Mouse (Mus musculus): ENCODE measurements around the gene Gm1043. TPM values are rescaled to one million over a fixed set of nuclear protein-coding genes. Genes with fewer than 3 reads are reported as not detected.

The Gm1043 gene
- total RNA-seq, 2 experiments from 2014 or later = not detected

DNA sequence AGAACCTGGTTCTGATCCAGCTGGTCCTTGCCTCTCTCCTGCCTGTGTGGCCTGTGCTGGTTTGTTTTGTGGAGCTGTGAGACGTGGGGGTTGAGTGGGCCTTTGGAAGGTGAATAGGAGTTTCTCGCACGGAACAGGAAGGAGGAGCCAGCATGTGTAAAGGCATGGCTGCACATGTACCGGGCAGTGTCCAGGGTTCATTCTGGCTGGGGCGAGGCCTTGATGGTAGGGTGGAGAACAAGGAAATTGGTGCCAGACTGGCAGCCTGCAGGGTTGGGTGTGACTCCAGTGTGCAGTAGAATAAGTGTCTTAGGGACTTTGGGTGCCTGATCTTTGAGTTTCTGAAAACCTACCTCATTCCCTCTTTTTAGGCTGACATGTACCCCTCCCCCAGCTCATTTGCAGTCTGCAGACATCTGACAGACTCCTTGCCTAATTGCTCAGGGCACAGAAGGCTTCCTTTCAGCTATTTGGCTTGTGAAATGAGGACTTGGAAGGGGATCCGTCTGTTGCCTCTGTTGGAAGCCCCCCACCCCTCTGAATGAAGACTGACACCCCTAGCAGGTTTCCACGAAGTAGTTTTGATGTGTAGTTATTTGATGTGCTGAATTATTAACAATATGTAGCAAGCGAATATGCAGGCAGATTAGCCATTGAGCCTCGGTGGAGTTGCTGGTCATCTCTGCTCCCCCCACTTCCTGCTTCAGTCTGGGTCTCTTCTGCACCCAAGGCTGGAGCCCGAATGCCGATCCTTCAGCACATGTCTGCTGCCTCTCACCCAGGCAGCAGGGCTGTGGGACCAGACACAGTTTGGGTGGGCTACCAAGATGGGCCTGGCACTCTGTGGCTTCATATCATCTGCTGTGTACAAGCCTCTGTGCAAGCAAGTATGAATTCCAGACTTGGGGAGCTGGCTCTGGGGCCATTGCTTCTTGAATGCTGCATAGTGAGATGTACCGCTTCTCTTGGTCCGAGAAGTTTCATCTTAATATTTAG is 20.4 kb upstream of the Gm1043 start:
- intact Hi-C loops (cut with DNase I) = no loop called here
- DNase-seq (ENCODE audit: low spot score) = no peak

DNA sequence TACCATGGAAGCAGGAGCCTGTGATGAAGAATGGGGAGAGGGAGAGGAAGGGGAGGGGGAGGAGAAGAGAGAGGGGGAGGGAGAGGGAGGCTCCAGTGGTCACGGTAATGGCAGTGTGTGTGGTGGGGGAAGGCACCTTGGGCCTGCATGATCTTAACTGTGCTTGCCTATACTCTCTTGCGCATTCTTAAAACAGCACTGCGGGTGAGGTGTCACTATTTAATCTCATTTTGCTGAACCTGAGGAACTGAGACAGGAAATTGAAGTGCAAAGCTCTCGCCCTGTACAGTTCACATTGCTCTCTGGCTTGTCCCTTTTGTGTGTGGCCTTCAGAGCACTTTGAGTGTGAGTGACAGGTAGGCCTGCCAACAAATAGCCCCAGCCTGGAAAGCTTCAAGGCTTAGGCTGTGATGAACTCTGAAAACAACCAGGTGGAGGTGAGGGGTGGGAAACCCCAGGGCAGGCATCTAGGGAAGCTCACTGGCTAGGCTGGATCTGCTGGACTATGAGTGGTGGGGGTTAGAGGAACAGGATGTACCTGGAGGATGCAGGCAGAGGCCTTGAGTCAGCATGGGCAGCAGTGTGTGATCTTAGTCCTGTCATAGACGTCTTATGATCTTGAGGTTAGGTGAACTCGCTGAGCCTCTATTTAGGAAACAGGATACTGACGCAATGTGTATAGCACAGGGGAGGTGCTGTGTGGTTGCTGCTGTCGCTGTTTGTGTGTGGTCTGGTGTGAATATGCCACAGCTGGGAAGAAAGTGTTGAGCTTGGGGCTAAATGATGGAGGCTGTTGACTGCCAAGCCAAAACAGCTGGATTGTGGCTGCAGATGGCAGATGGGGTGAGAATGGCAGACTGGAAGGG is 18.2 kb upstream of the Gm1043 start:
- no peak for DNase-seq (ENCODE audit: low spot score)
- intact Hi-C loops (cut with DNase I) = no loop called here

GRCm38 (mm10) chr5:37073660-37074059 is 11.5 kb upstream of the Gm1043 start:
- DNase-seq (ENCODE audit: low spot score) = no peak
- intact Hi-C loops (cut with DNase I) = no loop called here

GRCm38 (mm10) chr5:37076692-37077329 is 8.4 kb upstream of the Gm1043 start:
- DNase-seq (ENCODE audit: low spot score) = no peak
- intact Hi-C loops (cut with DNase I) = no loop called here

- intact Hi-C loops (cut with DNase I) = no loop called here
- DNase-seq (ENCODE audit: low spot score) = no peak
These were observed 7.9 kb upstream of the Gm1043 start for GRCm38 (mm10) chr5:37077330-37077698.

DNA sequence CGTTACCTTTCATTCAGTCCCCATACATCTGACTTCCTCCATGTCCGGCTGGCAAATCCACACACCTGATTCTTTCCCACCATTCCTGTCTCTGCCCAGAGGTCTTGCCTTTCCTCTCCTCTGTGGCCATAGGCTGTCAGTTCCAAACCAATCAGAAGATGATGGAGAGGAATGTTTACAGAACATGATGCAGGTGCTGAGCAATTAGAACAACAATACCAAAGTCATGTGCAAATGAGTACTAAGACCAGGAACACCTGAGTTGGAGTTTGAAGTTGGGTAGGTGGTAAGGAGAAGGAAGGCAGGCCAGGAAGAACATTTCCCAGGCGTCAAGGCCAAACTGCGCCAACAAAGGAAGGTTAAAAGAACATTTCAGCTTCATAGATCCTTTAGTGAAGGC is 5.7 kb upstream of the Gm1043 start:
- DNase-seq (ENCODE audit: low spot score) = no peak
- intact Hi-C loops (cut with DNase I) = no loop called here

DNA sequence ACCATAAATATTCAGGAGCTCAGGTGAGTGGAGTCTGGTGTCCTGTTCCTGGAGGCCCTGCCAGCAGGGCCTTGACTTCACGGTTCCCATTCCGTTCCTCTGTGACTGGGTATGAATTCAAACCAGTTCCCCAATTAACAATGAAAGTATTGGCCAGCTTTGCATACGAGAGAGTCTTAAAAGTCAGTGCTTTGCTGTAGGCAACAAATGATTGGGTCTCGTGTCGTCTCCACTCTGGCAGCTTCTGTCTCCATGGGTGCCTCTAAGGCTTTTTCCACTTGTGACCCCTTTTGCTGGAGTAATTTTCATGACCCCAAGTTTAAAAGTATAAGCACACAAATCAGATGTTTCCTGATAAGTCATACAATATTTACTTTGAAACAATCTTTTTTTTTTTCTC is 4.6 kb upstream of the Gm1043 start:
- intact Hi-C loops (cut with DNase I) = no loop called here
- no peak for DNase-seq (ENCODE audit: low spot score)

DNA sequence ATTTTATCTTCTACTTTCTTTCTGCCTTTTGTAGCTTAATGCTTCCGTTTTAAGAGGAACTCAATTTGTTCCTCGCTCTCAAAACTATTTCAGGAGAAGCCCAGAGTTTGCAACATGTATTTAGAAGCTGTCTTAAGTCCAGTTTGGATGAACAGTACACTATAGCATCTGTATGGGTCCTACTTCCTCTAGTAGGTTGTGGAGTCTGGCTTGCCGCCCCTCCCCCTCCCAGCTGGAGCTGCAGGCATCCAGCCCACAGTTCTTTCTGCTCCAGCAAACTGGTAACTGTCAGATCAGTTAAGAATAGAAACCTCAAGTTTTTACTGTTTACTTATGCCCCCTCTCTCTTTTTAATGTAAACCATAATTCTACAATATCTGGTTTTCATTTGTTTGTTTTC is 2.8 kb upstream of the Gm1043 start:
- intact Hi-C loops (cut with DNase I) = no loop called here
- no peak for DNase-seq (ENCODE audit: low spot score)

DNA sequence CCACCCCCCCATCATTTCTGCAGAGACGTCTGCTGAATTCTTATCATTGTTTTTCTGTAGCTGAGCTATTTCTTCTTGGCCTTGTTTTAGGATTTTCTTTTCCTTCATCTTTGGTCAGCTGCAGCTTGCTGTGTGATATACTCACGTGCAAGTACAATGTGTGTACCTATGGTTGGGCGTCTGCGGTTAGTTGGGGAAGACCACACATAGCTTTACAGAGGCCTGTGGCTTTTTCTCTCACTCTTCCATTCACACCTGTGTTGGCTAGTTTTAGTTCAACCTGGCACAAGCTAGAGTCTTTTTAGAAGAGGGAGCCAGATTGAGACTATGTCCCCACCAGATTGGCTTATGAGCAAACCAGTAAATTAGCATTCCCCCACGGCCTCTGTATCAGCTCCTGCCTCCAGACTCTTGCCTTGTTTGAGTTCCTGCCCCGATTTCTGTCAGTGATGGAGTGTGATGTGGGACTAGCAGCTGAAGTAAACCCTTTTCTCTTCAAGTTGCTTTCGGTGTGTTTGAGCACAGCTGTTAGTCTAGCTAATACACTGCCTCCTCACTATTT is 1.9 kb upstream of the Gm1043 start:
- DNase-seq (ENCODE audit: low spot score) = no peak
- intact Hi-C loops (cut with DNase I) = no loop called here

GRCm38 (mm10) chr5:37083850-37084249 is 1.3 kb upstream of the Gm1043 start:
- intact Hi-C loops (cut with DNase I) = no loop called here

GRCm38 (mm10) chr5:37085918-37086317 is 748 bp downstream of the Gm1043 start:
- DNase-seq (ENCODE audit: low spot score) = no peak
- intact Hi-C loops (cut with DNase I) = no loop called here

More at GRCm38 (mm10) chr5:37083850-37084249, 1.3 kb upstream of the Gm1043 start:
- no peak for DNase-seq (ENCODE audit: low spot score)

DNA sequence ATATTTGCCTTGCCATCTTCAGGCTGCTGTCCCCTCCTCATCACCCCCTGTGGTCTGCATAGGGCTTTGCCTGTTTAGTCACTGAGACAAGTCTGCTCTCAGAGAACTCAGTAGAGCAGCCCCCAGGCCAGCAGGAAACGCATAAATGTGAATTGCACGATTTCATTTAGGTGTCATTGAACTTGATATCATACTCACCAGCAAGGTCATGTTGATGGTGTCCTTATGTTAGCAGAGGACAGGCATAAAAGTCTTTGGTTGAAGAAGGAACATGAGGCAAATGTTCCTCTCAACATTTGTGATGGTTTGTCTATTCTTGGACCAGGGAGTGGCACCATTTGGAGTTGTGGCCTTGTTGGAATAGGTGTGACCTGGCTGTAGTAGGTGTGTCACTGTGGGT is 2.6 kb downstream of the Gm1043 start:
- intact Hi-C loops (cut with DNase I) = no loop called here
- DNase-seq (ENCODE audit: low spot score) = no peak

DNA sequence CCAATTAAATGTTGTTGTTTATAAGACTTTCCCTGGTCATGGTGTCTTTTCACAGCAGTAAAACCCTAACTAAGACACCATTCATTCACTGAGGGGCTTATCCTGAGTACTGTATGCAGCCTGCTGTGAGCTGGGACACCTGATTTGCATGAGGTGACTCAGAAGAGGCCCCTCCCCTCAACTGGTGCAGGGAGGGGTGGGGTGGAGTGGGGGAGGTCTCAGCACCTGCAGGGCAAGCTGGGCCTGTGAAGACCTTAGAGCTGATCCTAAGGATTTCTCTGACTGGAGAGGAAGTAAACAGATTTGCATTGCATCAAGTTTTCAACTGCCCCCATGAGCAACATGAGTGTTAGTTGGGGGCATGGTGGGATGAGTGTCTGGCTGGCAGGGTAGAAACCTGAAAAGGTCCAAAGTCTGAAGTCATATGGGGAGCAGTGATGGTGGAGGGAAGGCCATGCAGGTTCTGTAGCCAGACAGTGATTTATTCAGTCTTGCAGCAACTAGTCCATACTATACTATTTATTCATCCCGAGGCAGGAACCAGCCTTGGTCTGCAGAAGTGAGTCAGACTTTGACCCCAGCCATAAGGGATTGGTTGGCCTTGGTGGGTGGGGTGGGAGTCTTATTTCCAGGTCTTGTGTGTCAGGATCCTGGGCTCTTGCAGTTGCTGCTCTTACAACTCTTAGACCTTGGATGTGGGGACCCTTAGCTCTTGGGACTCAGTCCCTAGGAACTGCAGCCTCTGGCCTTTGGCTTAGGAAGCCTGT is 3.4 kb downstream of the Gm1043 start:
- no peak for DNase-seq (ENCODE audit: low spot score)
- intact Hi-C loops (cut with DNase I) = no loop called here

- intact Hi-C loops (cut with DNase I) = no loop called here
- DNase-seq (ENCODE audit: low spot score) = no peak
These were observed 6.0 kb downstream of the Gm1043 start for GRCm38 (mm10) chr5:37091171-37091628.

GRCm38 (mm10) chr5:37094941-37095340 is 9.8 kb downstream of the Gm1043 start:
- intact Hi-C loops (cut with DNase I) = no loop called here
- DNase-seq (ENCODE audit: low spot score) = no peak

GRCm38 (mm10) chr5:37097591-37097990 is 12.4 kb downstream of the Gm1043 start:
- intact Hi-C loops (cut with DNase I) = no loop called here
- DNase-seq (ENCODE audit: low spot score) = no peak

DNA sequence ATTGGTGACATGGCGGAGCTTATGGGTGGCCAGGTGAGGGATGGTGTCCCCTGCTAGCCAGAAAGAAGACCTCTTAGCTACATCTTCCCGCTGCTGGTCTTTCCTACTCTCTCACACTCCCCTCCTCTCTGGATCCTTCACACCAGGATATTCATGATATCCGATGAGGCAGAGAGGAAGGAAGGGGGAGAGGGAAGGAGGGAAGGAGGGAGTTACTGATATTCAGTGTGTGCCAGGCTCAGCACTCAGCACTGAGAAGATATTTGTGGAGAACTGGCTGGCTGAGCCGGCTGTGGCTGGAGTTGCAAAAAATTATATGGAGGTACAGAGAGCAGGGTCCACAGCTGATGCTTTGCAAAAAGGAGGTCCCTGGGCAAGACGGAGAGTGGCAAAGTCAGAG is 15.6 kb downstream of the Gm1043 start:
- no peak for DNase-seq (ENCODE audit: low spot score)
- intact Hi-C loops (cut with DNase I) = no loop called here

GRCm38 (mm10) chr5:37101631-37102030 is 16.5 kb downstream of the Gm1043 start:
- no peak for DNase-seq (ENCODE audit: low spot score)
- intact Hi-C loops (cut with DNase I) = no loop called here

- no peak for DNase-seq (ENCODE audit: low spot score)
- intact Hi-C loops (cut with DNase I) = no loop called here
These were observed 16.9 kb downstream of the Gm1043 start for GRCm38 (mm10) chr5:37102056-37102455.
